Mouse (Mus musculus) spleen, embryonic (tissue): Measurements from ENCODE around the gene 4933427D14Rik.

ENCODE experiments used
- CTCF ChIA-PET: fragments of 350-600 bp; sonication (Branson Sonifier 250); formaldehyde crosslinking; loops from one replicate; lab custom pipeline; 2022; lab: Charles Lee

4933427D14Rik gene

DNA sequence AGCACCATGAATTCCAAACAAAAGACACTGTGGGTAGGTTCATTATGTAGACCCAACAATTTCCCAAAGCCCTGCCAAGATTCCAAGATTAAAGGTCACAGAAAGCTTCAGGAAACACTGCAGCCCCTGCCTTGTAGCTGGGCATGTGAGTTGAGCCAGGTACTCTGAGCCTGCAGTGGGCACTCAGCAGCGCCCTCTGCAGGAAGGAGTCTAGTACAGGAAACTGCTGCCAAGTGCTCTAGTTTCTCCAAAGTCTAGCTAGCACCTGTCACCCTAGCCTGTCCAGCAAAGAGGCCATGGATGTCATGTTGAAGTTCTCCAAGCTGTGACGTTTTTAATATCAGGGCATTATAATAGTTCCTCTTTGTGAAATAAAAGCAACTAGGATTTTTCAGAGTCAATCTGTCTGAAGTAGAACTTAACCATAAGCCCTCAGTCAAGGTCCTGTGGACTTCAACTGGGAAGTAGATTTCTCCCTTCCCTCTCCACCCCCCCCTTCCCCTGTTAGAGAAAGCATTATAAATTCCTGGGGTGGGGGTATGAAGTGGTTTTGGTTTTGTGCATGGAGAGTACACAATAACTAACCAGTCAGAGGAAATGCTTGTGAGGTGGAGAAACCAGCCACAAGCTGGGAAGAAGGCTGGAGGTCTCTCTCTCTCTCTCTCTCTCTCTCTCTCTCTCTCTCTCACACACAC lies 61.9 kb downstream of the 4933427D14Rik start:
- CTCF ChIA-PET = no interaction called here

DNA sequence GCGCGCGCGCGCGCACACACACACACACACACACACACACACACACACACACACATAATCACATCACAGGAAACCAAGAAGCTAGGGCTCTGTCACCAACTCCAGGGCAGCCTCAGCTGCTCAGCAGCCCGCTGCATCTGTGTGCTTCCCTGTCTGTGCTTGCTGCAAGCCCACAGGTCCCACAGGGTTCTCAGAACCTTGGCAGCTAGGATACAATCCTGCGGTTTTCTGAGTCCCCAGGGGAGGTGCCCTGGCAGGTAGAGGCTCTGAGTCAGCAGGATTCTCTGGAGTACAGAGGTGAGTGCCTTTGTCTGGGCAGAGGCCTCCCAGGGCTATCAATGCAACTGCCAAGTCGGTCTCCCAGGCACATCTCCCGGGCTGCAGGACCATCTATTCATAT lies 64.4 kb downstream of the 4933427D14Rik start:
- CTCF ChIA-PET = no interaction called here

DNA sequence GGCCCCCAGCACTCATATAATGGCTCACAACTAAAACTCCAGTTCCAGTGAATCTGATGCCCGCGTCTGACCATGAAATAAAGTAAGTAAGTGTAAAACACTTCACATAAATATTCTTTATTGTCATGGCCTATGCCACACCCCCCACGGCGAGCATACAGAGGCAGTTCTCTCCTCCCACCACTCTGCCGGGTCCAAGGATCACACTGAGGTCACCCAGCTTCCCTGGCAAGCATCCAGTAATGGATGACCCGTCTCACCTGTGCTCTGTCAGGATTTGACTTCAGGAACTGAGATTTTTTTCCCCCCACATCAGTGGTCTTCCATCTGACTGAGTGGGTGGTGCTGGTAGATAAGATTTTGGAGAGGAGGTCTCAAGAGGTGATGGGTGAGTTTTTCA lies 67.1 kb downstream of the 4933427D14Rik start:
- CTCF ChIA-PET = no interaction called here

DNA sequence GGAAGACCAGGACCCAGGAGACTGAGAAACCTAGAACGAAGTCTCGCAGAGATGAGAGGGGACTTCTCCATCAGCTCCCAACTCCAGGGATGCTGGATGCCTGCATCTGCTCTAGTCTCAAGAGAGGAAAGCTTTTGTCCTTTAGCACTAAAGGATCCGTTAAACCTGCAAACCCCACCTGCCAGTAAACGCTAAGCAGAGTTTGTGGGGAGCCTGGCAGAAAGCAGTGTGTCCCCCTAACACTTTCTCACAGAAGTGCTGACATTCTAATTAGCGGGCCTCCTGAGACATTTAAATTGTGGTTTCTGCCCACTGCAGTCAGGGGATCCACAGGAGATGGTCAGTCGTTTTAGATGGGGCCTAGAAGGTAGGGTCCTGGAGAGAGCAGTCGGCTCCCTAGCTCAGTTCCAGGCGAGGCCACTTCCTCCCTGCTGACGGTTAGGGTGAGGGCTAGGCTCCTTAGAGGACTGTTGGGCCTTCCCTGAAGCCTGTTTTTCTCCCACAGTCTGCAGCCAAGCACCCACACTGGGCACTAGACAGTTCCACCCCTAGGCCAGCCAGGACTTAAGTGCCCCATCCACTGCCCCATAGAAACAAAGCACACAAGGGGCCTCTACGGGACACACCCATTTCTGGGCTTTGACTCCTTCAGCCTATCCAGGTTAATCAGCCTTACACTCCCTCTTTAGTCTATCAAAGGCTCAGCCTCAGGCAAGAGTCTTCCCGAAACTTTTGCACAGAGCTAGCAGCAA lies 70.9 kb downstream of the 4933427D14Rik start:
- CTCF ChIA-PET = no interaction called here

DNA sequence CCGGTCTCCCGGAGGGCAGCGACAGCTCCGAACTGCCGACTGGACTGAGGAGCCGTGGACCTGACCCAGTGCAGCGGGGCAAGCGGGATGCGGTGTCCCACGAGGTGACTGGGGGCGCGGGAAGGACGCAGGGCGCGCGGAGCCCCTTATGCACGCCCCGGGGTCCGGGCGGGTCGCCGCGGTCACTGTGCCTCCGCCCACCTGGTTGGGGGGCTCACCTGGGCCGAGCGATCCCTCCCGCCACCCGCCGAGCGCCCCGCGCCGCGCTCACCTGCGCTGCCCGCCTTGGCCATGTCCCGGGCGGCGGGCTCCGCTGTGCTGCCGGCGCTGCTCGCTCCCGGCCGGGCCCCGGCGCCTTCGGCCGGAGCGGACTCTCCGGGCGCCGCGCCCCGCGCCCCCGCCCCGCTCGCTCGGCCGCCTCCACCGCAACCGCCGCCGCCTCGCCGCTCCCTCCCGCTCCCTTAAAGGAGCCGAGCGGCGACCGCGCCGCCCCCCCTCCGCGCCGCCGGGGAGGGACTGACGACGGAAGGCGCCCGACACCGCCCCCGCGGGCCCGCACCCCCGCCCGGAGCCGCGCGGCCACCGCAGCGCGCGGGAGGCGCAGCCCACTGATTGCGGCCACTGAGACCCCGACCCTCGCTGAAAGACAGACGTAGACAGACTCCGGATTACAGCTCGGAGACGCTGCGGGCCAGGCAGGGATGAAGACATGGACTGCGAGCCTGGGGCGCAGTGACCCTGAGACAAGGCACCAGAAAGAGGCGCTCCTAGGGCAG lies 71.7 kb downstream of the 4933427D14Rik start, which contains the start of gene Pitpnm3:
Gene Pitpnm3 (minus strand): TSS at position 396 of the 776 bp plus-strand sequence.
- CTCF ChIA-PET = no interaction called here

DNA sequence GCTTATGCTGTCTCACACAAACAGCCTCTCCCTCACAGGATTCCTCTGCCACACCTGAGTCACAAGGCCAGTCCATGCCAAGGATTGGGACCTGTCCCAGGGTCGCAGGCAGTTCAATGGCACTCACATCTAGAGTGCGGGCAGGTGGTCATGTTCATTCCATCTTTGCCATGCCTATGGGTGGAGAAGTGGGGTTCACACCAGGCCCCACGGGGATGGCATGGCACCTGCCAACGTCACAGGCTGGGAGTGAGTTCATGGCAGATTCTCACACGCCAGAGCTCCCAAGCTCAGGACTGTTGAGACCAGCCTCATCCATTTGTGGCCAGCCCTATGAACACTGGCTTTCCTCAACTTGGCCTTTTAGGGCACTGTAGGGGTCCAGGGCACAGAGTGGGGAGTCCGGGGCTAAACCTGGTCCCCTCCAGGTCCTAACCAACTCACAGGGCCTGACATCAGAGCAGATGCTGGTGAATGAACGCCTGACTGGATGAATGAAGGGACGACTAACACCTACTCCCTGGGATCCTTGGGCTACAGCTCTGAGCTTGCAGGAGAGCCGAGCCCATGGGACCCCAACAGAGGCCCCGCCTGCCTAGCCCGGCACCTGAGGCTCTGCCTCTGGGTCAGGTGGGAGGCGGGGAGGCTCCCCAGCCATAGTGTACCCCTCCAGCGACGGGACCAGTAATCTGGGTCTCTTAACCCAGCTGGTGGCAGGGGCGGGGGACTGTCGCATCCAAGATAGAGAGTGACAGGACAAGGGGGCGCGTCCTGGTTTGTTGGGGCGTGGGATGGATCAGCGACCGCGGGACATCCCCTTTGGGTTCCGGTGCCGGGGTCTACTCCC lies 72.5 kb downstream of the 4933427D14Rik start:
- CTCF ChIA-PET = no interaction called here

DNA sequence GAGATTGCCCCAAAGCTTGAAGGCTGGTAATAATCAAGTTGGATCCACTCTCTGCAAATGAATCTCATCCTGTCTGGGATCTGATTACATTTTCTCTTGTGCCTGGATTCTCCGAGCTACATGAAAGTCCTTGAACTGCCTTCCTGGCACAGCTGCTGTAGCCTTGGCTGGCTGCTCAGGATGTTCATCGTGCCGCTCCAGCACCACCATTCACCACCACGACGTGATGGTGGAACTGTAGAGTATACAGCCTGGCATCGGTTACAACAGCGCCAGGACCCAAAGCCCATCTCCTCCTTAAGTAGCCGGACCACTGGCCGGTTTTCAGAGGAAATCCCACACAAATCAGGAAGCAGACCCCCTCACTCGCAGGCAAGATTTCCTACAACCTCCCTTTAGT lies 74.2 kb downstream of the 4933427D14Rik start:
- CTCF ChIA-PET = no interaction called here

DNA sequence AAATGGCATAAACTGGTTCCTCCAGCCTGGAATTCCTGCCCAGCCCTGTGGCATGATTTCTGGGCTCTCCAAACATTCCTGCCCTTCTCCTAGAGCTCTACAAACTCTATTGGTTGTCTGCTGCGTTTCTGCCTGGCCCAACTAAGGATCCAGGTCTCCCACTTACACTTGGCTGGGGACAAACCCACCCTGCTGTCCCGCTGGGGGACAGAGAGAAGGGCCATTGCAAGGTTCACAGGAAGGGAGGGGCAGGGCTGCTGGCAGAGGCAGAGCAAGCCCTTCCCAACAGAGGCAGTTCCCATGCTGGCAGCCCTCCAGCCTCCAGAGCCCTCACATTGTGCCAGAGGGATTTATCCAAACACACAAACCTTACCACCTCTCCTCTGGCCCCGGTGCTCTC lies 75.0 kb downstream of the 4933427D14Rik start:
- CTCF ChIA-PET = no interaction called here

DNA sequence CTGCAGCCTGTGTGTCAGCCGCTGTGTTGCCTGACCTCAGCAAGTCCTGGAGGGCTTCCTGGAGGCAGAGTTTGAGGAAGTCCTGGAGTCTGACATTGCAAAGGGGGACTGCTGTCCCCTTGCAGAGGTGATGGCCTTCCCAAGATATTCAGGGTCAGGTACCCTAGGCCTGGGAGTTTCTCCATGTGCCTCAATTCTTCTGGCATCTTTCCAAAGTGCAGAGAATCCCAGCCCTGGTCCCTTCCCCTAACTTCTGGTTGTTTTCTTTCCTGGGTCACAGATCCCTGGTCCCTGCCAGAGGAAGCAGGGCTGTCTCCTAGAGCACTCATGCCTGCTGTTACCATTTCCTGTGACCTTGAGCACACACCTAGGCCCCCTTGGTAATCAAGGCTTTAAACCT lies 75.6 kb downstream of the 4933427D14Rik start:
- CTCF ChIA-PET = no interaction called here

DNA sequence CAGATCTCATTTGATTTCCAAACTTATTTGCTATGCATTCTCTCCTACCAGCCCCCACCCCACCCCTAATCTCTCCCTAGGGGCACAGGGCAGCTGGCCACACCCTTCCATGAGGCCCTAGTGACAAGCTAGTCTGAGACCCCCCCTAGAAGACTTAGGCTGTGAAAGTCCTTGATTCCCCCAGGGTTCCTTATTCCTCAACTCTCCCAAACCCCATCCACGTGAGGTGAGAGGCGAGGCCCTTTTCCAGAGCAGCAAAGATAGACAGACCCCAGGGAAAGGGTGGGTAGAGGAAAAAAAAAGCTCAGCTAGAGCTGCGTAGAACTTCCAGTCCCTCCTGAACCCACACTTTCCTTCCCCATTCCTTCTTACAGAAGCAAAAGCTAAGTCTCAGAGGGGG lies 76.4 kb downstream of the 4933427D14Rik start:
- CTCF ChIA-PET = no interaction called here

DNA sequence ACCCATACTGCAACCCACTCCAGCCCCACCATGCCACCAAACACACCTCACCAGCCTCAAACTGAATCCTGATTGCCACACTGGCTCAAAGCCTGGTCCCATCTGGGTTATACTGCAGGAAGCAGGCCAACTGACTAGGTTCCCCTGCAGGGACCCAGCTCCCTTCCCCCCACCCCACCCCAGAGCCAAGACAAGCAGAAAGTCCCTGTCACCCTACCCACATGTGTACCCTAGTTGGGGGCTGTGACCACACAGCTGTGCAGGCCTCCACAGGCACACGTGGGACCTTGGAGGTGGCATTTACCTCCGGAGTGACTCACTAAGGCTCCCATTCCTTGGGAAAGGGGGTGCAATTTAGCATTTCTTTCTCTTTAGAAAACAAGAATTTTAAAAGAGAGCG lies 76.8 kb downstream of the 4933427D14Rik start:
- CTCF ChIA-PET = no interaction called here

DNA sequence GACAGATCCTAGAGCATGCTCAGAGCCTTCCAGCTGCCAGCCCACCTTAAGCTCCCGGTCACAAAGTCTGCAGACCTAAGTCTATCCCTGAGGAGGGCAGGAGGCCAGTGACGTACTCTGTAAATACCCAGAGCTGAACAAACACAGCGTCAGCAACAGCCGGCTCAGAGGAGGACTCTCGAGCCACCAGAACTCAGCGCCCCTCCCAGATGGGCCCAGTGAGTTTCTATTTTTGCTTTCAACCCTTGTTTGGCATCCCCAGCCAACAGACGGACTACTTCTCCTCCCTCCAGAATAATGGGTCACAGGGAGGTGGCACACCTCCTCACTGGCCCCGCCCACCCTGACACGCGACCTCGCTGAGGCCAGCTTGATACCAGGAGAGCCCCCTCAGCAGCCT lies 77.2 kb downstream of the 4933427D14Rik start:
- CTCF ChIA-PET = no interaction called here

DNA sequence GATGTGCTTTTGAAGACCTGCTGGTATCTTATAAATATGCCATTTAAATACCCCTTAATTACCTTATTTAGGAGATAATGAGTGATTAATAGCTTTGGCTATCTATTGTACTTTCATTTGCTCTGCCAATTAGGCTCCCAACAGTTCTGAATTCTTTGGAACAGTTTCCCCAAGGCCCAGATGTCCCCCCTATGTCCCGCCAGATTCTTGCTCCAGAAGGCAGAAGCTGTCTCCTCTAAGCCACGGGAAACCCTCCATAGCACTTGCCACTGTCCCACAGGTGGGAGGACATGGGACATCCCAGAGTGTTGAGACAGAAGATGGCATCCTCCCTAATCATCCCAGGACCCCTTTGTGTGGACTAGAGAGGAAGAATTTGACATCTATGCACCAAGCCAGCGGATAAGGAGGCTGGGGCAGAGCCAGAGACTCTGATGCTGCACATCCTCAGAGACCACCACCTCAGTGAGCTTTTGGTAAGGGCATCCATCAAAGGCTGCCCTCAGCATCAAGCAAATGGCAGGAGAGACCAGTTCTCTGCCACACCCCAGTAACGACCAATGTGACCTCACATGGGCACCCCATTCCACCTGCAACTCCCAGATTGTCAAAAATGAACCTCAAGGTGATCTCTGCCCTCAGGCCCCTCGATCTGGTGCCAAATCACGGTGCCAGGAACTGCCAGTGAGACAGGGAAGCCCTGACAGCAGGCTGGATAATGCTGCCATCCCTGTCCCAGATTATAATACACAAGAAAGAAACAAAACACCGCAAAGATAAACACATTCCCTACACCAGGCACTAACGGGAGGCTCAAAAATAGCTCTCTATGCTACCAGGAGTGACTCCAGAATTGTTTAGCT lies 78.0 kb downstream of the 4933427D14Rik start:
- CTCF ChIA-PET = no interaction called here

DNA sequence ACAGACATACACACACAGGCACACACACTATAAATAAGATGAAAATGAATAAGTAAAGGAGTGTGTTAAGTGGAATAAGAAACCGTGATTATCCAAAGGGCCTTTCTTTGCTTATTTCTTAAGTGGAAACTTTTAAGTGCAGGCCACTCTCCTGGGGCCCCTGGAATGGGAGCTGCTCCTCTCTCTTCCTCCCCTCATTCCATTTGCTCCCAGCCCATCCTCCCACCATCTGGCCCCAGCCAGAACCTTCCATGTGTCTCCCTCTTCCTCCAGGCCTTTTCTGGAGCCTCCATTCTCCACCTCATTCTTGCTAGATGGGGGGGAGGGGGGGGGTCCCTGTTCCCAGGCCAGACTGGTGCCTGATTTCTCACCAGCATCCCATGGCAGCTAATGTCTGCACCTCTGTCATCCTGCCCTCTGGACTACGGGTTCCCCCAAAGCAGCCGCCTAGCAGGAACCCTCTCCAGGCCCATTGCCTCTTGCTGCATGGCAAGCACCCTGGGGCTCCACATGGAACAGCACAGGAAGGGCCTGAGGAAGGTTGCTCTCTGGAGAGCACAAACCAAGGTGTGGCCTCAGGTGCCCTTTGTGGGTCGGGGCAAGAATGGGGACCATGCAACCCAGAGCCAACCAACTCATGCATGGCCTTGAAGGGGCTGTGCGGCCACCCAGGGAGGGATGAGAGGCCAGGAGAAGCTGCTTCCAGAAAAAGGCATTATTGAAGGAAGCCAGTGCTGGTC lies 79.6 kb downstream of the 4933427D14Rik start:
- CTCF ChIA-PET = no interaction called here

DNA sequence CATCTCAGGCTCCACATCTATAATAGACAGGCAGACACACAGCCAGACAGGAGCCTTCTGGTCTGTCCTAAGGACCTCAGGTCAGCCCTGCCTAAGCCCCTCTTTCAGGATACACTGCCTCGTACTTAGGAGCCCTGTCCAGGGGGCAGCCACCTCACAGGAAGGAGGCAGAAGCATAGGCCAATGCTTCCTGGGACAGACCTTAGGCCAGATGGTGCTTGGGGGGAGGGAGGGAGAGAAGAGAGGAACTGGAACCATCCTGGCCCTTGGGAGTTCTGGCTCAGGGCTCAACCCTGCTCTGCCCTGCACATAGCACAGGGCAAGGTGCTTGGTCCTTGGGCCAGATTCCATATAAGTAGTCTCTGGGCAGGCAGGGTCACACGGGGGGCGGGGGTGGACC lies 81.5 kb downstream of the 4933427D14Rik start:
- CTCF ChIA-PET = no interaction called here

DNA sequence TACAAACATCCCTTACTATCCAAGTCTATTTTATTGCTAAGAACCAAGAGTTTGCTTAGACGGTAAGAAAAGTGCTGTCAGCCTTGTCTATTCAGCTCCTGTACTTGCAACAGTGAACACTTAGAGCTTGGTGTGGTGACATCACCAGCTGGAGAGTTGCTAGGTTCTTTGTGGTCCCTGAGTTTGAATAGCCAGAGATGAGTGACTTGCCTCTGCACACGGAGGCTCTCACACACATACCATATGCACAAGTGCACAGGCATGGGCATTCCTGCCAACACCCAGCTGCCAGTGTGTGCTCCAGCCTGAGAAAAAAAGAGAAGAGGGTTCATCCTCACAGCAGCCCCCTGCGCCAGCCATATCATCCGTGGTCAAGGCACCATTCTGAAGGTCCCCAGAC lies 83.7 kb downstream of the 4933427D14Rik start:
- CTCF ChIA-PET = interaction anchor here (0.6 kb wide), 1 partner anchor 404 kb away, joined by 22 read pairs; no protein-coding TSS in a partner anchor

DNA sequence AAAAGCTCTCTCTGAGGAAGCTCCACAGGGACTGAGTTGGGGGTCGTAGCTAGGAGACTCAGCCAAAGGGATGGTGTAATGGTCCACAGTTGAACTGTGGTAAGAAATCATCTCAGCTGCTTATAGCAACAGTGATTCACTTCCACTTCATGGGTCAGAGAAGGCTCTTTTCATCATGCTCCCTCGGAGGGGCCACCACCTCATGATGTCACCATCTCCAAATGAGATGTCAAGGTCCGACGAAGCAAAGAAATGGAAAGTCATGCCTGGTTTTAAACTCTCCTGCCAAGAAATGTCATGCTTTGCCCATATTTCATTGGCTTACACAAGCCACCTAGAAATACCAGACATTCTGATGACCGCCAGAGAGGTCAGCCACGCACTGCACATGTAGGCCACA lies 86.9 kb downstream of the 4933427D14Rik start:
- CTCF ChIA-PET = no interaction called here

DNA sequence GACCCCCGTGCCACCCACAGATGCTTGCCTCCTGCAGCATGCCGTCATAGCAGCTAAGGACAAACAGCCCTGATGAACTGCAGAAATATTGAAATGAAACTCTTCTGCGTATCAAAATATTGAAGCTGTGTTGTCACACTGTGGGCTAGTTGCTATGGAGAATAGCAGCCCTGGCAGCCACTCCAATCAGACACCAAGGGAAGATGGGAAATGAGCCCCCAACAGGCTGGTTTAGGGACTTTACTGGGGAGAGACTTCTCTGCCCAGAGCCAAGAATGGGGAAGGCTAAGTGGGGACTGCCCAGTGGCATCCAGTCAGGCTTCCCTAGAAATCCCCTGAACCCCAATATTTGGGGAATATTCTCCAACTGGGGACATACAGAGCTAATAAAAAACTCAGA lies 88.6 kb downstream of the 4933427D14Rik start:
- CTCF ChIA-PET = no interaction called here

DNA sequence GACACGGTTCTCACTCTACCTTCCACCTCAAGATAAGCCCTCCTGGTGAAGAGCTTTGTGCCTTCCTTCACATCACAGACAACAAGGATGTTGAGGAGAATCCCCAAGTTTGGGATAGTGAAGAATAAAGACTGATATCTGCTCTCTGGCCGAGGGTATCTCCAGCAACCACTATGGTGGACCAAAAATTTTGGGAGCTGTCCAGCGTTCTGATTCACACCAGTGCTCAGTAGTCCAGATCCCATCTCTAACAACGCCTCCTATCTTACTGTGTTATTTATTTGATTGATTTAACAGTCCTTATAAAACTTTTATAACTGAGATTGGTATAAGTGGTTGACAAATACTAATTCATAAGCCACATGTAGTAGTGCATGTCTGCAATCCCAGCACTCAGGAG lies 94.0 kb downstream of the 4933427D14Rik start:
- CTCF ChIA-PET = no interaction called here

DNA sequence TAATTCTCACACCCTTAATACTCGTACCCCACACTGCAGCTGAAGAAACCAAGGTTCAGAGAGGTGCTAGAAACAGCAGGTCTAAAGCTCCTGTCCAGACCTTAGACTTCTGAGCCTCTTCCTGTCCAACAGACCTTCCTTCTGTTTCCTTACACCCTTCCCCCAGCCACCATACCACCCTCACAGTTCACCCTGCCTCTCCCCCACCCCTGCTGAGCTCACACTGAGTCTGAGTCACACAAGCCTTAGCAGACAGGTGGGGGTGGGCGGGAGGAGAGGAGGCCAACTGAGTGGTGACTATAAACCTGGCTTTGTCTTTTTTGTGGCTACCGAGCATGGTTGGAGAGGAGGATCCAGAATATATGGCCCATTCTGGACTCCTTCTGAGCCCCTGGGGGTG lies 96.5 kb downstream of the 4933427D14Rik start:
- CTCF ChIA-PET = no interaction called here
